Mouse (Mus musculus) thymus, postnatal 25 days (tissue): ENCODE data around the gene Dbf4.
A peak's percentile ranks its signal among the peaks of the same experiment; 100 is the strongest.

Source experiments
- DNase-seq: peaks from one replicate; pipeline ENCODE4 v3.0.0; 2022

Gene Dbf4

GRCm38 (mm10) chr5:8422157-8422931, at the start of gene Dbf4, which contains the start of gene Slc25a40:
Gene Dbf4 (minus strand): TSS chr5:8422716.
Gene Slc25a40 (plus strand): TSS chr5:8422850.
- DNase-seq = peak; percentile 96

DNA sequence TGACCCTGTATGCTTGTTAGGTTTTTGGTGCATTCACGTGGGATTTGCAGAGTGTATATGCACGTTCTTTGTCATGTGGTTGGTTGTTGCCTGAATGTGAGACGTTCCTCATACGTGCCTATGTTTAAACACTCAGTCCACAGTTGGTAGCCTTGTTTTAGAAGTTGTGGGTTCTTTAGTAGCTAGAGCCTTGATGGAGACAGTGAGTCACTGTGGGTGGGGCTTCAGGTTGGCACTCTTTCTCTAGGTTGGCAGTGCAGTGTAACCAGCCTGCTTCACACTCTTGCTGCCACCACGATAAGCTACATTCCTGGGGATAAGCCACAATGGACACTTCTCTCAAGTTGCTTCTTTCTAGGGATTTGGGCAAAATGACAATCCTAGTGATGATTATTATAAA, 34.0 kb upstream of the Dbf4 start:
- no peak for DNase-seq

- DNase-seq = no peak
These were observed 33.0 kb upstream of the Dbf4 start for GRCm38 (mm10) chr5:8455565-8455964.

- no peak for DNase-seq
These were observed 16.6 kb upstream of the Dbf4 start for GRCm38 (mm10) chr5:8439095-8439494.

GRCm38 (mm10) chr5:8437481-8438156, 15.1 kb upstream of the Dbf4 start:
- no peak for DNase-seq

DNA sequence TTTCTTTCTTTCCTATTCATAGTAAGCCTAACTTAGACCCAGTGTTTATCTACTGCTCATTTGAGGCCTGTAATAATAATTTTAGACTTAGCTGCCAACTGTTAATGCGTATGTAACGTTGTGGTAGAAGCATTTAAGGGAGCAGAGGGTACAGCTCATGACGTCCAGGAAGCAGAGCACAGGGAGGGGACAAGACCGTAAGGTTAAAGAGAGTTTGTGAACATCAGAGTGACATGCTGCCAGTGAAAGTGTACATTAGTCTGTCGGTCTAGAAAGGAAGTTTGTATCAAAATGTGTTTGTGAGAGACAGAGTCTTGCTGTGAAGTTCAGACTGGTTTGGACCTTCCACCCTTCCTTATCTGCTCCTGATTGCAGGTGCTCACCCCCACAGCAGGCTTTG, 3.4 kb upstream of the Dbf4 start:
- DNase-seq = no peak

GRCm38 (mm10) chr5:8424116-8424515, 1.6 kb upstream of the Dbf4 start:
- no peak for DNase-seq

GRCm38 (mm10) chr5:8422932-8423928, 714 bp upstream of the Dbf4 start:
- DNase-seq = no peak

- DNase-seq = no peak
These were observed 1.1 kb downstream of the Dbf4 start for GRCm38 (mm10) chr5:8421424-8421823.

DNA sequence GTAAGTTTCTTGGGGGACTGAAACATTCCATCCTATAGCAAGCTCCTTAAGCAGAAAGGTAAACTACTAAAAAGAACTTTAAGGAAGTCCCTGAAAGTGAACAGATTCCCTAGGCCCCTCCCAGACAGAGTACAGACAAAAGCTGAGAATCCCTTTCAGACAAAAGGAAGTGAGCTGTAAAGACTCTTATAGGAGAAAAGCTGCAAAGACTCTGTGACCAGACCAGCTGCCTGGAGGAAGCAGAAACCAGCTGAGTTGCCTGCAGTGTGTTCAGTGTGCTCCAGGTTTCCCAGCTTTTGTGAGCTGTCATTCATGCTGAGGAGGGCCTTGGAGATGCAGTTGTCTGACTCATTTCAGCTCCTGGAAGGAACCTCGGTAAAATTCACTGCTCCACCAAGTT, 5.1 kb downstream of the Dbf4 start:
- no peak for DNase-seq

DNA sequence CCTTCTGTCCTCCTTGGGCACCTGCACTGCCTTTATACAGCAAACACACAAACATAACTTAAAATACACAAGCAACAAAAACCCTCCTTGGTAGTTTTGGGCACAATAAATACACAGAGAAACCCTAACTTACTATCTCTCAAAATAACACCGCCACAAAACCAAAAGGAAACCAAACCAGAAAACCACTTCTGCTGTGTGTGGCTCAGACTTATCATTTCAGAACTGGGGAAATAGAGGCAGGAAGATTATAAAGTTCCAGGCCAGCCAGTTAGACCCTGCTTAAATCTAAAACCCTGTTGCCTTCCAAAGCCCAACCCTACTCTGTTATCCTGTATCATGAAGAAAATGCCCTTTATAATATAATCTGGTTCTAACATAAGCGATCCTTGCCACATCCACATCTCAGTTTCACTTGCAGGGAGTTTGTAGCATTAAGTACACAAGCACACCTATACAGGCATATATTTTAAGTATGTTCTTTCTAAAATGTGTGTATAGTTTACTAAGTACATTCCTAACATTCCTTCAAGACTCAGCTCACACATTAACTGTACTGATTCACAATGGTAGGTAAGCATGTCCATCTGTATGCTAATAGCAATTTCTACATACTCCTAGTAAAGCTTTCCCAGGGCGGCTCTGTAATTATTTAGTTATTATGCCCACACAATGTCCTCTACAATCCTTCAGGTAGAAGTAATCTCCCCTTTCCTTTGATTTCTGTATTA, 5.7 kb downstream of the Dbf4 start:
- DNase-seq = no peak

DNA sequence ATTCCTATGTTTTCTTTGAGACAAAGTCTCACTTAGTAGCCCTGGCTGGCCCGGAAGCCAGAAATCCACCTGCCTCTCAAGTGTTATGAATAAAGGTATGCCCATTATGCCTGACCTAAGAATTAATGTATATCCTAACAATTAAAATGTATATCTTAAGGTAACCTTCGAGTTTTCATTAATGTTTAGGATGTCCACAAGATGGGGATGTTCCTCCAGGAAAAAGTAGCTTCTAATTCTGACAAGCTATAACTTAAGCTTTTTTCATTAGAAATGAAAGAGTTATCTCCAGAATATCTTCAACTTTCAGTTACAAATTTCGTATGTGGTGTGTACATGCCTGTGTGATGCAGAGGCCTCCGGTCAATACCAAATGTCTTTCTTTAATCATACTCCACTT, 13.8 kb downstream of the Dbf4 start:
- DNase-seq = no peak

- no peak for DNase-seq
These were observed 24.8 kb downstream of the Dbf4 start for GRCm38 (mm10) chr5:8397587-8398249.

DNA sequence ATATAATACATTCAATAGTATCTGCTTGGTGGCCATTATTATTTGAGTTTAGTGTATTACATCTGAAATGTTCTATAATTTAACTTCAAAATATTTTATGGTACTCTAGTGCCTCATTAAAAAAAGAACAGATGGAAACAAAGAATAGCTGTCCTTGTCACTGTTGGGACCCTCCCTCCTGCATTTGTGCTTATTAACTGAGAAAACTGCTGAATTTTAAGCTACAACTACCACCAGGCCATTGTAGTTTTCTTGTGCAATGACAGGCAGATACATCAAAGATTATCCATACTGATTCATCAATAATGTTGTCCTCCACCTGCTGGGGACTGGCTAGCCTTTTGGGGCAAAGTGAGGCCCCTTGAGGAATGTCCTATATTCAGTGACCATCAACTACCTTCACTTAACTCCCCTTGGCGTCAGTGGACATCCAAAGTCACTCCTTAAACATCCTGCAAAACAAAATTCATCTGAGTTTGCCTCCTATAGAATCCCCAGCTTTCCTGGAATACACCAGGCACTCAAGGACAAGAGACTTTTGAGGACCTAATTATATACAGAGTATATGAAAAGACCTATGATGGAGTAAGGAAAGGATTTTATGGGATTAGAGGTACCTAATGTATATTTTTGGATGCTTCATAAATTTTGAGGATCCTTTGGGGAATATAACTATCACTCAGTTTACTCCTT, 28.5 kb downstream of the Dbf4 start:
- no peak for DNase-seq

- DNase-seq = no peak
These were observed 48.1 kb downstream of the Dbf4 start for GRCm38 (mm10) chr5:8374297-8374906.

DNA sequence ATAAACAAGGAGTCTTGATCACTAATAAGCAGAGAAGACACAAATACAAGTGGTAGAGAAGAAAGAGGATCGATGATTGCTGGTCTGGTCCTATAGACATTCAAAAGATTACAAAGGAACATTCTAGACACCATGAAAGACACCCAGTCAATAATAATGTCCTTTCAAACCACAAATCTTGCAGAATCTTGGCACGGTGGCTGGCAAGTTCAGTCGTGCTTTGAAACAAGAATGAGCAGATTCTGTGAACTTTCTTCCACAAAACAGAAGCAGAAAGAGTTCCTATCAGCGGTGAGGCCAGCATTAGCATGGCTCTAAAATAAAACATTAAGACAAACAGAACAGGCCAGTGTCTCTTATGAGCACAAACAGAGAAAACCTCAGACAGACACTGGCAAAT, 49.1 kb downstream of the Dbf4 start:
- no peak for DNase-seq

DNA sequence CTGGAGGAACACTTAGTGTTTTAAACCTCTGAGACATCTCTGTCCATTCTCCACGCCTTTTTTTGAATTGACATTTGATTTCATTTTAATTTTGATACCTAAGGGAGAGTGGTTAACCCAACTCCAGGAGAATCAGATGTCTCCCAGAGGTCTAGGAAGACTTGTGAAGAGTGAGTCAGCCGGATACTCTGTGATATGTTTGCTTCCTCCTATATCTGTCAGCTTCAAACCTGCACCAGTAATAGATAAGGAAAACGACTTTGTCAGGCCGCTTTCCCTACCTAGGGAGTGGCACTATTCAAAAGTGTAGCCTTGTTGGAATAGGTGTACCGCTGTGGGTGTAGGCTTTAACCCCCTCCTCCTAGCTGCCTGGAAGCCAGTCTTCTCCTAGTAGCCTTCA, 53.7 kb downstream of the Dbf4 start:
- no peak for DNase-seq

GRCm38 (mm10) chr5:8368328-8368692, 54.2 kb downstream of the Dbf4 start:
- no peak for DNase-seq

DNA sequence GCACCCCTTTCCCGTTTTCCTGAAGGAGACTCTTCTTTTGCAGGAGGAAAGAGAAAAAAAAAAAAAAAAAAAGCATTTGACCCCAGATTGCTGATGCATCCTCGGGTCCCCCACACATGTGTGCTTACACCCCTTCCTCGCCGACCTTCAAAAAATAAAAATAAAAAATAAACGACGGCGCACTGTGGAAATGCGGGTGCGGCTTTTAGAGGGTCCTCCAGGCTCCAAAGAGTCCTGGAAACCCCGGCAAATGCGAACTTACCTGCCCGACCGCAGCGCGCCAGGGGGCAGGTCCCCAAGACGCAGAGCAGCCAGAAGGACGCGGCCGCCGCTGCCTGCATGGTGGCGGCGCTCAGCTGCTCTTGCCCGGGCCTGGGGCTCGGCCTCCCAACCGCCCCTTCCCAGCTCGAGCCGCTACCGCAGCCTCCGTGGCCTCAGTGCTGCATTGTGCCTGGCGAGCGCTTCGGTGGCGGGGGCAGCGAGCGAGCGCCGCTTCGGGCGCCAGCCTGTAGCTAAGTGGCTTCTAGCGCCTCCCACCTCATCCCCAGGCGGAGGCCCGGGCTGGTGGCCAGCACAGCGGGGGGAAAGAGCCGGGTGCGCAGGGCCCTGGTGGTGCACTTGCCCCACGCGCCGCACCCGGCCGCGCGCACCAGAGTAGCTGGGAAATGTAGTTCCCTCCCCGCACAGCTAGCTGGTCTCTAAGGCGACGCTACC, 54.7 kb downstream of the Dbf4 start, which contains the start of gene Adam22:
TSS of gene Adam22 (minus strand) at position 547 of the 714 bp plus-strand sequence.
- DNase-seq = no peak
